Mouse (Mus musculus) v-Abl transformed pro-B cells (cell line): ENCODE measurements around the gene Ppp1r10.

Source experiments
- in situ Hi-C, 2 experiments: fragments of 400-800 bp; cut with MboI; formaldehyde crosslinking; loops; one replicate each; pipeline ENCODE4 v1.15.1; 2025; ENCODE audit not compliant: unreplicated experiment in 2 of 2

Ppp1r10 gene

GRCm38 (mm10) chr17:35897644-35898573 is 18.3 kb upstream of the Ppp1r10 start:
- in situ Hi-C loops = no loop called here

GRCm38 (mm10) chr17:35900636-35901035 is 15.6 kb upstream of the Ppp1r10 start:
- in situ Hi-C loops = loop anchor here in 1 of 2 experiments (10.0 to 25.0 kb wide), 2 partner anchors 166 to 388 kb away; partner anchors contain the start of genes Cchcr1, Pou5f1 and Tcf19

GRCm38 (mm10) chr17:35903343-35903991 is 12.8 kb upstream of the Ppp1r10 start:
- in situ Hi-C loops = loop anchor here in 1 of 2 experiments (10.0 to 25.0 kb wide), 2 partner anchors 169 to 391 kb away; partner anchors contain the start of genes Cchcr1, Pou5f1 and Tcf19

GRCm38 (mm10) chr17:35903992-35904355 is 12.3 kb upstream of the Ppp1r10 start:
- in situ Hi-C loops = loop anchor here in 1 of 2 experiments (10.0 to 25.0 kb wide), 2 partner anchors 169 to 392 kb away; partner anchors contain the start of genes Cchcr1, Pou5f1 and Tcf19

GRCm38 (mm10) chr17:35905587-35905986 is 10.6 kb upstream of the Ppp1r10 start:
- in situ Hi-C loops = loop anchor here (5.0 to 25.0 kb wide), 6 partner anchors 33 to 393 kb away; partner anchors contain the start of genes Cchcr1 (in 1 of the 2), Pou5f1 (in 1 of the 2) and Tcf19 (in 1 of the 2)

- in situ Hi-C loops = loop anchor here (5.0 to 25.0 kb wide), 6 partner anchors 35 to 395 kb away; partner anchors contain the start of genes Cchcr1 (in 1 of the 2), Pou5f1 (in 1 of the 2) and Tcf19 (in 1 of the 2)
Observed at GRCm38 (mm10) chr17:35907609-35908008, 8.6 kb upstream of the Ppp1r10 start.

GRCm38 (mm10) chr17:35909186-35909918 is 6.9 kb upstream of the Ppp1r10 start:
- in situ Hi-C loops = loop anchor here (5.0 to 25.0 kb wide), 6 partner anchors 37 to 397 kb away; partner anchors contain the start of genes Cchcr1 (in 1 of the 2), Pou5f1 (in 1 of the 2) and Tcf19 (in 1 of the 2)

- in situ Hi-C loops = loop anchor here (5.0 to 25.0 kb wide), 6 partner anchors 38 to 398 kb away; partner anchors contain the start of genes Cchcr1 (in 1 of the 2), Pou5f1 (in 1 of the 2) and Tcf19 (in 1 of the 2)
Observed at GRCm38 (mm10) chr17:35909919-35910369, 6.3 kb upstream of the Ppp1r10 start, which contains the start of gene Atat1. TSS of gene Atat1 (minus strand) at chr17:35910075.

GRCm38 (mm10) chr17:35914975-35915374 is 1.3 kb upstream of the Ppp1r10 start:
- in situ Hi-C loops = loop anchor here in 1 of 2 experiments (25.0 kb wide), 1 partner anchor 403 kb away; the partner anchor contains the start of genes Cchcr1, Pou5f1 and Tcf19

GRCm38 (mm10) chr17:35915538-35916296 is 517 bp upstream of the Ppp1r10 start:
- in situ Hi-C loops = loop anchor here in 1 of 2 experiments (25.0 kb wide), 1 partner anchor 403 kb away; the partner anchor contains the start of genes Cchcr1, Pou5f1 and Tcf19

- in situ Hi-C loops = loop anchor here in 1 of 2 experiments (25.0 kb wide), 1 partner anchor 405 kb away; the partner anchor contains the start of genes Cchcr1, Pou5f1 and Tcf19
Observed at GRCm38 (mm10) chr17:35917143-35917462, 869 bp downstream of the Ppp1r10 start.

- in situ Hi-C loops = loop anchor here in 1 of 2 experiments (25.0 kb wide), 1 partner anchor 405 kb away; the partner anchor contains the start of genes Cchcr1, Pou5f1 and Tcf19
Observed at GRCm38 (mm10) chr17:35917463-35918251, 1.4 kb downstream of the Ppp1r10 start.

- in situ Hi-C loops = loop anchor here in 1 of 2 experiments (25.0 kb wide), 1 partner anchor 406 kb away; the partner anchor contains the start of genes Cchcr1, Pou5f1 and Tcf19
Observed at GRCm38 (mm10) chr17:35918276-35919059, 2.2 kb downstream of the Ppp1r10 start.

GRCm38 (mm10) chr17:35919060-35919715 is 3.0 kb downstream of the Ppp1r10 start:
- in situ Hi-C loops = loop anchor here in 1 of 2 experiments (25.0 kb wide), 1 partner anchor 407 kb away; the partner anchor contains the start of genes Cchcr1, Pou5f1 and Tcf19

GRCm38 (mm10) chr17:35919864-35920301 is 3.6 kb downstream of the Ppp1r10 start:
- in situ Hi-C loops = loop anchor here in 1 of 2 experiments (25.0 kb wide), 1 partner anchor 408 kb away; the partner anchor contains the start of genes Cchcr1, Pou5f1 and Tcf19

- in situ Hi-C loops = loop anchor here in 1 of 2 experiments (25.0 kb wide), 1 partner anchor 408 kb away; the partner anchor contains the start of genes Cchcr1, Pou5f1 and Tcf19
Observed at GRCm38 (mm10) chr17:35920384-35920783, 4.2 kb downstream of the Ppp1r10 start.
